Mouse (Mus musculus) left cerebral cortex, postnatal 4 days (tissue): ENCODE measurements around the gene Ilvbl. TPM values are rescaled to one million over a fixed set of nuclear protein-coding genes. Genes with fewer than 3 reads are reported as not detected.
"Not testable (repeated sequence)": the region's sequence is repeated elsewhere in the genome, so short reads cannot be mapped to it uniquely, and the experiment has no call there.

Experiments
- DNase-seq: peaks from one replicate; pipeline ENCODE4 v3.0.0-alpha.2; 2022
- intact Hi-C: fragments of 180-260 bp; cut with DNase I; formaldehyde crosslinking; loops from one replicate; pipeline ENCODE4 v1.15.1; 2025
- total RNA-seq, 2 experiments: library from RNA; stranded (reverse); gene quantifications; 2 replicates each; pipeline ENCODE4 v1.2.3; 2021

Ilvbl gene
- 10 to 100 TPM; 30.0 to 39.9 TPM for total RNA-seq

- intact Hi-C loops = no loop called here
- DNase-seq = peak; percentile 93
These were observed at the start of gene Ilvbl for GRCm38 (mm10) chr10:78574250-78575104. Ilvbl (plus strand) TSS chr10:78574346.

- intact Hi-C loops, DNase-seq: not testable (repeated sequence)
These were observed 49.1 kb upstream of the Ilvbl start for GRCm38 (mm10) chr10:78525071-78525470.

GRCm38 (mm10) chr10:78525511-78525910 is 48.6 kb upstream of the Ilvbl start:
- DNase-seq = no peak
- intact Hi-C loops = no loop called here

- intact Hi-C loops = no loop called here
- DNase-seq = peak; percentile 32
These were observed 33.2 kb upstream of the Ilvbl start for GRCm38 (mm10) chr10:78540943-78541342.

- intact Hi-C loops = no loop called here
- no peak for DNase-seq
These were observed 9.1 kb upstream of the Ilvbl start for GRCm38 (mm10) chr10:78565070-78565469.

GRCm38 (mm10) chr10:78569191-78569590 is 5.0 kb upstream of the Ilvbl start:
- DNase-seq = no peak
- intact Hi-C loops = no loop called here

- DNase-seq = no peak
- intact Hi-C loops = no loop called here
These were observed 4.5 kb upstream of the Ilvbl start for GRCm38 (mm10) chr10:78569686-78570085.

- intact Hi-C loops = no loop called here
- DNase-seq = no peak
These were observed 3.7 kb upstream of the Ilvbl start for GRCm38 (mm10) chr10:78570416-78570815.

- no peak for DNase-seq
- intact Hi-C loops = no loop called here
These were observed 3.2 kb upstream of the Ilvbl start for GRCm38 (mm10) chr10:78570897-78571296.

- no peak for DNase-seq
- intact Hi-C loops = no loop called here
These were observed 920 bp upstream of the Ilvbl start for GRCm38 (mm10) chr10:78573226-78573625.

- intact Hi-C loops = no loop called here
- DNase-seq = no peak
These were observed 1.0 kb downstream of the Ilvbl start for GRCm38 (mm10) chr10:78575105-78575632.

- intact Hi-C loops = no loop called here
- peak; percentile 97 for DNase-seq
These were observed 1.5 kb downstream of the Ilvbl start for GRCm38 (mm10) chr10:78575690-78576089.

GRCm38 (mm10) chr10:78576435-78577184 is 2.5 kb downstream of the Ilvbl start:
- no peak for DNase-seq
- intact Hi-C loops = no loop called here

GRCm38 (mm10) chr10:78578204-78578603 is 4.1 kb downstream of the Ilvbl start:
- no peak for DNase-seq
- intact Hi-C loops = no loop called here

- intact Hi-C loops = no loop called here
- DNase-seq = no peak
These were observed 7.0 kb downstream of the Ilvbl start for GRCm38 (mm10) chr10:78581121-78581520.

- no peak for DNase-seq
- intact Hi-C loops = no loop called here
These were observed 9.2 kb downstream of the Ilvbl start for GRCm38 (mm10) chr10:78583347-78583746.

GRCm38 (mm10) chr10:78583939-78584338 is 9.8 kb downstream of the Ilvbl start:
- DNase-seq = no peak
- intact Hi-C loops = no loop called here

GRCm38 (mm10) chr10:78584996-78585395 is 10.8 kb downstream of the Ilvbl start:
- no peak for DNase-seq
- intact Hi-C loops = no loop called here

- no peak for DNase-seq
- intact Hi-C loops = no loop called here
These were observed 11.5 kb downstream of the Ilvbl start for GRCm38 (mm10) chr10:78585606-78586005.

- intact Hi-C loops = no loop called here
- peak; percentile 30 for DNase-seq
These were observed 11.9 kb downstream of the Ilvbl start for GRCm38 (mm10) chr10:78586026-78586425.

- intact Hi-C loops = no loop called here
- no peak for DNase-seq
These were observed 15.1 kb downstream of the Ilvbl start for GRCm38 (mm10) chr10:78589291-78589690.

- no peak for DNase-seq
- intact Hi-C loops = no loop called here
These were observed 15.8 kb downstream of the Ilvbl start for GRCm38 (mm10) chr10:78589901-78590300.
